Mouse (Mus musculus) skeletal muscle tissue, adult 2 months (tissue): ENCODE data around the gene Twnk.
"Not testable (repeated sequence)": the region's sequence is repeated elsewhere in the genome, so short reads cannot be mapped to it uniquely, and the experiment has no call there.

Experiments
- DNase-seq: peaks from one replicate; pipeline ENCODE4 v3.0.0-alpha.2; 2012; ENCODE audit warnings: low read depth, low spot score

Gene Twnk

DNA sequence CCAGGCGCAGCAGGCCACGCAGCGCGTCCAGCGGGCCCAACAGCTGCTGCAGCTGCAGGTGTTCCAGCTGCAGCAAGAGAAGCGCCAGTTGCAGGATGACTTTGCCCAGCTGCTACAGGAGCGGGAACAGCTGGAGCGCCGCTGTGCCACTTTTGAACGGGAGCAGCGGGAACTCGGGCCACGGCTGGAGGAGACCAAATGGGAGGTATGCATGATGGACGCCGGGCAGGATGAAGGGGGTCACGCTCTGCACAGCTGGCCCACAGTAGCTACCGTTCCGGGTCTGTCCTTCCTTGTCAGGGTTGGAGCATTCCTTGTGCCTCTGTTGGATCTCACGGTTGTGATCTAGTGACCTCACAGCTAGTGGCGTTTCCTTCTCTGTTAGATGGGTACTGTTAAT lies 19.3 kb downstream of the Twnk start:
- DNase-seq: no peak

DNA sequence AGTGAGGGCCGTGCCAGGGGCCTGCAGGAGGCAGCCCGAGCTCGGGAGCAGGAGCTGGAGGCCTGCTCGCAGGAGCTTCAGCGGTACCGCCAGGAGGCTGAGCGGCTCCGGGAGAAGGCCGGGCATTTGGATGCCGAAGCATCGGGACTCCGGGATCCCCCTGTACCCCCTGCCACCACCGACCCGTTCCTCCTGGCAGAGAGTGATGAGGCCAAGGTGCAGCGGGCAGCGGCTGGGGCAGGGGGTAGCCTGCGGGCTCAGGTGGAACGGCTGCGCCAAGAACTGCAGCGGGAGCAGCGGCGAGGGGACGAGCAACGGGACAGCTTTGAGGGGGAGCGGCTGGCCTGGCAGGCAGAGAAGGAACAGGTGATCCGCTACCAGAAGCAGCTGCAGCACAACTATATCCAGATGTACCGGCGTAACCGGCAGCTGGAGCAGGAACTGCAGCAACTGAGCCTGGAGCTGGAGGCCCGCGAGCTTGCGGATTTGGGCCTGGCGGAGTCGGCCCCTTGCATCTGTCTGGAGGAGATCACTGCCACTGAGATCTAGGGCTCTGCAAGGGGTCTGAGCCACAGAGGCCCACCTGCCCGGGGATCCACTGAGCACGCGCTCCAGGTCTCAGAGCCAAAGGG lies 20.6 kb downstream of the Twnk start:
- no peak for DNase-seq

DNA sequence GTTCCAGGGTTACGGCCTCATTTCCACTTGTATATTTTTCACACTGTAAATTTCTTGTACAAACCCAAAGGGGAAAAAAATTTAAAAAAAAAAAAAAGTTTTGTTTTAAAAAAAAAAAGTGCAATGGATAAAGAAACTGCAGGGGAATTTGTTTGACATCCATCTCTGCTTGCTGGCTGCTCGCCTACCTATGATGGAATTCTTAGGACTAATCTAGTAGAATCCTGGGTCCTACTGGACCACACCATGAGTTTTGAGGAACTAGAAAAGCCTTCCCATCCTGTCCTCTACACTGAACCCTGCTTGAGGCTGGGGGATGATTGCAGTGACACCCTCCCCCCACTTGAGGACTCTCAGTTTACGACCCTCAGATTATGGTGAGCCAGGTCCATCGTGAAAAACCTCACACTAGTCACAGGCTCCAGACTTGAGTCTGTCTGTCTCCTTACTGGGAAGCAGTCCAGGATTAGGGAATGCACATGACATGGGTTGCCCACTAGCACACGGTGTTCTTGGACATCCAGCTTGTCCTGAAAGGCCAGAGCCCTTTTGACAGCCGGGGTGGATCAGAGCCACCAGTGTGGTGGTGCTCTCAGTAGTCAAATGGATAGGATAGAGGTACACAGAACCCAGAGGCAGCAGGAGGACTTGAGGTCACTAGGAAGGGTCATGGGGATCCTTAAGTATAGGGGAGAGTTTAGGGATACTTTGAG lies 21.7 kb downstream of the Twnk start:
- peak; percentile 87 for DNase-seq

DNA sequence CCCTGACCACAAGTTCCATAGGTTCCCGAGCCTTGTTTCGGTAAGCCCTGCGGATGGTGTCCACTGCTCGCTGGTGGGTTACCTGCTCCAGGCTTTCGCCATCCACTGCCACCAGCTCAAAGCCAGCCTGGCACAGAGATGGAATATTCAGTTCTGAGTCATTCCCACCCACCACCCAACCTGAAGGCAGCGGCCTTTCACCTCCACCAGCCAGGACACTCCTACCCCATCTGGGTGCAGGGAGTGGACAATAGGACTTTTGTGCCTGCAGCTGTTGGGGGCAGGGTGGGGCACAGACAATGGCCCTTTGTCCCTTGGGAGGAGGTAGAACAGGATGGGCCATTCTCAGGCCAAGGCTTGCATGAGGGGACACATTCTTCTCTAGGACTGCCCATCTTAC lies 22.4 kb downstream of the Twnk start:
- no peak for DNase-seq

DNA sequence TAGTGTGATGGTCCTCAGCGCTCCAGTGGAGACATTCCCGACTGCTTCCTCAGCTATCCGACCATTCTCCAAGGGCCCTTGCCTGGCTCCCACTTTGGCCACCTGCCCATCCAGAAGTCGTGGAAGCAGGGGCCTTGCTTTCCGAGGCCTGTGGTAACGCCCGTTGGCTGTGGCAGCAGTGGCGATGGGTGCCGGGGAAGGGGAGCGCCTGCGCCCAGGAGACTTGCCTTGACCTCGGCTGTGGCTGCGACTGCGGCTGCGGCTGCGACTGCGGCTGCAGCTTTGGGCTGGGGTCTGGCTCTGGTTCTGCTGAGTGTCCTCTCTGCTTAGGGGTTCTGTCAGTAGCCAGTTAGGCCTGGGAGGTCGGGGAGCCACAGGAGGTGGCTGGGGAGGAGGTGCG lies 23.3 kb downstream of the Twnk start:
- no peak for DNase-seq

DNA sequence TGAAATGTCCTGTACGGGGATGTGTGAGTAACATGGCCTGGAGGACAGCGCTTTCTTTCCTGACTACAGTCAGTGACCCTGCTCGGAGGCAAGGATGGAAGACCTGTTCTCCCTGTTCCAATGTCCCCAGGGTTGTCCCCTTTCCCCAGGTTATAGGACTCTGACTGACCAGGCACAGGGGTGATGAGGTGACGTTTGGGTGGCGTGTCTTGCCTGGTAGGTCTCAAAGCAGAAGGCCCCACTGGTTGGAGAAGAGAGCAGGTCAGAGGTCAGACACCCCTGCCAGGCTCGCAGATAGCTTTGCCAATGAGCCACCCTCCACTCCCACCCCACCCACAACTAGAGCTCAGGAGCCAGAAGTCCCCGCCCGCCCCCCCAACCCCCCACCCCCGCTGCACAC lies 24.1 kb downstream of the Twnk start:
- DNase-seq: no peak

DNA sequence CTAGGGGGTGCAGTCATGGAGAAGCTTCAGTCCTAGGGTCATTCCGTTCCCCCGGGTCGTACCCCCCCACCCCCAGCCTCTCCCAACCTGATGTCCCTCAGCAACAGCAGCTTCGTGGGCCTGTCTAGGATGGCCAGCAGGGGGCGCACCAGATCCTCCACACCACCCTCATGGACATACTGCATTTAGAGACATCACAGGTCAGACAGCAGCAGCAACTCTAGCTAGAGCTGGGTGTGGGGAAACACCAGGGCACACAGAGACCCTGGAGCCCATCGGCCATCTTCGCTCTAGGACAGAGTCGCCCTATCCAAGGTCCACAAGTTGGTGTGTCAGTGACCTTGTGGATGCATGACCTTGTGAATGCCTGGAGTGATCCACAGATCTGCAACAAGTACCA lies 24.6 kb downstream of the Twnk start:
- DNase-seq: no peak

DNA sequence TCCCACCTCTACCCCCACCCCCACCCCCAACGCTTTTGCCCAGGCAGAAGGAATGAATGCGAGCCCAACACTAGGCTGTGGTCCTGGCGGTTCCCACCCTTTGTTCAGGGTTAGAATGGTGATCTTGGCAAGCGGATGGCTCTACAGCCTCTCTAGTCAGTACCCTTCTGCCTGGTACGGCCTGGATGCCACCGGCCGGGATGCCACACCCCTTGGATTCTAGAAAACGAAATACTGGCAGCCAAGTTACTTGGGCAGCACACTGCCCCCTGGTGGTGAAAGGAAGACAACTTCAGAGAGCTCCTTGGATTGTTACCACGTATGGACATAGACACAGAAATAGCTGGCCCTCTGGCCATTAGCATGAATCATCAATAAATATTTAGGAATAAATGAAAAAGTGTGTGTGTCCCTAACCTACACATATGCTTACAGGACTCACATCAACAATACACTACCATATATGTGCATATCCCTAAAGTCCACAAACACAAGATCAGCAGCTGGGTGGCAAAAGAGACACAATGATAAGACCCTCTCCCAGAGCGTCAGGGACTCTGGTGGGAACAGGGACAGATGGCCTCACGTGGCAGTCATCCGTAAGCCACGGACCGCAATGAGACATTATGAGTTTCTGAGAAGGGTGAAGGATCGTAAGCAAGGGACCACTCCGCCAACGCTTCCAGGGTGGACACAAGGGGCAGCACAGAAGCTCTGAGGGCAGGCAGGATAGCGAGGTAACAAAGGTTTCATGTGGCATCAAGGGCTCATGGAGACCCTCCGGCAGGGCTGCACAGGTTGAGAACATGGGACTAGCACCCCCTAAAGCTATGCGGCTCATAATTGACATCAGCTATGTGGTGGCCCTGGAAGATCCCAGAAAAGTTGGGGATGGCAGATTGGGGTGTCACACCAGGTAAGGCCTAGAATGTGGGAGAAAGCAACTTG lies 25.6 kb downstream of the Twnk start:
- DNase-seq: peak; percentile 88

DNA sequence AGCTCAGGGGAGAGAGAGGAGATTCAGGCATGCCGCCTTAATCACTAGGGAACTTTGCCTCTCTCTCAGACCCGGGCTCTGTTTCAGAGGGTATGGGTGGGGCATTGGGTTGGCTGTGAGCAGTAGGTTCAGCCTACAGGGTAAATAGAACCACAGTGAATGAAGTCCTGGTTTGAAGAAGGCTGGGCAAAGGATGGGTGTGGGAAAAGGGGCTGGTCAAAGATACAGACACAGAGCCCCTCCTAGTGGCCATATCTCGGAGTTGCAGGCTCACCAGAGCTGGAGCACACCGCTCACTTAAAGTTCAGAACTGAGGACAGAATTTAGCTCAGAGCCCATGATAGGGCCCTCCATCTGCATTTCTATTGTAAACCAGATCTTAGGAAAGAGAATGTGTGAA lies 26.3 kb downstream of the Twnk start:
- peak; percentile 76 for DNase-seq

DNA sequence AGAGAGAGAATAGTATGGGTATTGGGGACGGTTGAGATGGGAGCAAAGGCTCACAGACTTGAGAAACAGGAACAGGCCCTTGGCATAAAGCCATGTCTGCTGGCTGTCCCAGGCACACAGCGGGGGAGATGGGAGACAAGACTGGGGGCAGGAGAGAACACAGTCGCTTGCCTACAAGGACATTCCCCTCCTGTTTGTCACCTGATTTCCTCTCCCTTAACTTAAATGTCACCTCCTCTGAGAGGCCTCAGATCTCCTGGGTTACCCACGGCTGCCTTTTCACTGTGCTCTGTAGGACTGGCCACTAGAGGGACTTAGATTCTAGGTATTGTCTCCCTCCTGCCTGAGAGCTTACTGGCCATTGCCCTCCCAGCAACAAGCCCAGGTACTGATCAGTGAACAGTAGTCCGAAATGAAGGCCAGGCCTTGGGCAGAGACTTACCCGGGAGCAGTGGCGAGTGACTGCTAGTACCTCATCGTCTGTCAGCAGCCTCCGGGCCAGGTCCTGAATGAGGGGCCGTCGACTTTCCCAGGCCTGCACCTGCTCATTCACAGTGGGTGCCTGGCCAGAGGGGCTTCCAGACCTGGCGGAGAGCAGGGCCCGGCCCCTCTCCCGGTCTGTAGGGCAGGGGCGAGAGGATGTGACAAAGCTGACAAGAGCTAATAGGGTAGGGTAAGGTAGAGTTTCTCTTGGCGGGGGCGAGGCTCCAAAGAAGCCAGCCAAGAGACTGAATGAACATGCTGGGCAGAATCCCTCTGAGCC lies 27.3 kb downstream of the Twnk start:
- no peak for DNase-seq

DNA sequence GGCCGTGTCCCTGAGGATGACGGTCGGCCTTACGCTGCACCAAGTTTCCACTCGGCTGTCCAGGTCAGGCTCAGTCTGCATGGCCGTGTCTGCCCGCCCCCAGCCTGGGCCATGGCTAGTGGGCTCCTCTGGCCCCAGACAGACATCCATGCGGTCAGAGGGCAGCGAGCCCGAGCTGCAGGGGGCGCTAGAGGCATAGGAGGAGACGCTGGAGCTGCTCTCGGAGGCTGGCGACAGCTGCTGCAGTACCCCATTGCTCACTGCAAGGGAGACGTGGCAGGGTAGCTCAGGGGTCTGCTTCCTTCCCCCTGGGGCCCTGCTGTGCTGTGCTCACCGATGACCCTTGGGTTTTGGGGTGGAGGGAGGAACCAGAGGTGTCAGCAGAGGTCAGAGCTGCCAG lies 31.4 kb downstream of the Twnk start:
- no peak for DNase-seq

DNA sequence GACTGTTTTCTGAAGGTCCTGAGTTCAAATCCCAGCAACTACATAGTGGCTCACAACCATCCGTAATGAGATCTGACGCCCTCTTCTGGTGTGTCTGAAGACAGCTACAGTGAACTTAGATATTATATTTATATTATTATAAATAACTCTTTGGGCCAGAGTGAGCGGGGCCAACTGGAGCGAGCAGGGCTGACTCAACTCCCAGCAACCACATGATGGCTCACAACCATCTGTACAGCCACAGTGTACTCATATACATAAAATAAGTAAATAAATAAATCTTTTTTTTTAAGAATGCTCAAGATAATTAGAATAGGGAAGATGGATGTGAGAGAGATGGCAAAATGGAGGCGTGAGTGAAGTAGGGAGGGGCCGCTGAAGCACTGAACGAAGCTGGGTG lies 32.7 kb downstream of the Twnk start:
- not testable (repeated sequence) for DNase-seq

DNA sequence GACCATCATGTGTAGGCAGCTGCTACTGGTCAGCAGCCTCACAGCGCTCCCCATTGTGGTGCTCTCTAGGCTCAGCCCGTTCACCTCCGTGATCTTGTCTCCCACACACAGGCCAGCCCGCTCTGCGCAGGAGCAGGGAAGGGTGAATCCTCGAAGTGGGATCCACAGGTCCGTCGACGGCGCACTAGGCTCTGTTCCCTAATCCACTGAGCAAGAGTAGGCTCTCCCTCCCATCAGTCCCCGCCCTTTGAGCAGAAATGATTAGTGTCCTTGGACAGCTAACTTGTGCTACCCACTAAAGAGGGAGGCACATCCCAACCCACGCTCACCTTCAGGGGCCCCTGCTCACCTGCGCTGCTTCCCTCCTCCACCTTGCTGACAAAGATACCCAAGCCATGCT lies 34.8 kb downstream of the Twnk start:
- DNase-seq: no peak

DNA sequence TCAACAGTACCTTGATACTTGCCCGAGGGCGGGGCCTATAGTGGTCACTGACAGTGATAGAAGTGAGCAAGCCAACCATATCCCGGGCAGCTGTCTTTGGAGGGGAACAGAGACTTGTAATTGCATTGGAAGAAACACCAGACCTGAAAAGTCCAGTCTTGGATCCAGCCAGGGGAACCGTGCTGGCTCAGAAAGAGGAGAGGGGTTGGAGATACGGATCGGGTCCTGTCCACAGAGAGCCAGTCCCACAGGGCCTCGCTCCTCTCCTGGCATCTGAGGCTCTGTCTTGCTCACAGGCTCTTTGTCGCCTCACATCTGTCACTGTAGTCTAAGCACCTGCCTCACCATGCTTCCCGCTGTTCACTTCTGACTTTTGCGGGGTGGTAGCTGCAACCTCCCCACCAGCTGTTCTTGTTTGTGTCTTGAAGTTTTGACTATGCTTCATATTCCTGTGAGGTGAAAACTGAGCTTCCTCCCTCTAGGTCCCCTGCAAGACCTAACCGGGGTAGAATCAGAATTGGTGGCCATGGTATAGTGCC lies 39.0 kb downstream of the Twnk start:
- DNase-seq: no peak

DNA sequence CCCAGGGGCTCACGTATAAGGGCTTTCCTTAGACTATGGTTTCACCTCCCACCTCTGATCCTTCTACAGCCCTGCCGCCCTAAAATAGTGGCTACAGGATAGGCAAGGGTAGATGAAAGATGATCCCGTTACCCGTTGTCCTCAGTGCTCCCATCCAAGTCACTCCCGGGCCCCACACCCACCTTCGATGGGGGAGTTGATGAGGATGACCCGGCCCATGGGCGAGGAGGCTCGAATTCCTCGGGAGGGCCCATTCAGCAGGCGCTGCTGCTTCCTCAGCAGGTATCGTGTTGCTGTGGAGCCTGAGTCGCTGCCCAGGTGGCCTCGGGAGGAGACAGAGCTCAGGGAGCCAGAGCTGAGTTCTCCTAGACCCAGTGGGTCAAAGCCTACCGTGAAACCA lies 39.8 kb downstream of the Twnk start:
- peak; percentile 90 for DNase-seq

DNA sequence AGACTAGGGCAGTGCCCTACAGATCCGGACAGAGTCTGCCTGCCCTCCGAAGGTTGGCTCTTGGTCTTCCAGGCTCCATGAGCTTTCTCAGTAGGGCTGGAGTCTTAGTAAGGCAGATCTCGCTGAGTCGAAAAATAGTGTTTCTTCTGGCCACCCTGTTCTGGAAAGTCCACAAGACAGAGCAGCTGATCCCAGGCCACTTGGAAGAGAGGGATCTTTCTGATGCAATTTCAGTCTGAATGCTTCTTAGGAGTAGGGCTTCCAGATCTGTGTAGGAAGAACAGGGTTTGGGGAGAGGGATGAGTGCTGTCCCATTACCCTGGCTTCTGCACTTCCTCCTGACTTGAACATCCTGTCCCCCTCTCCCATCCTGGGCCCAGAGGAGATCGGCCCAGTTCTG lies 40.2 kb downstream of the Twnk start, which contains the start of gene Pdzd7:
Pdzd7 (minus strand) TSS at position 67 of the 400 bp plus-strand sequence.
- DNase-seq: no peak

DNA sequence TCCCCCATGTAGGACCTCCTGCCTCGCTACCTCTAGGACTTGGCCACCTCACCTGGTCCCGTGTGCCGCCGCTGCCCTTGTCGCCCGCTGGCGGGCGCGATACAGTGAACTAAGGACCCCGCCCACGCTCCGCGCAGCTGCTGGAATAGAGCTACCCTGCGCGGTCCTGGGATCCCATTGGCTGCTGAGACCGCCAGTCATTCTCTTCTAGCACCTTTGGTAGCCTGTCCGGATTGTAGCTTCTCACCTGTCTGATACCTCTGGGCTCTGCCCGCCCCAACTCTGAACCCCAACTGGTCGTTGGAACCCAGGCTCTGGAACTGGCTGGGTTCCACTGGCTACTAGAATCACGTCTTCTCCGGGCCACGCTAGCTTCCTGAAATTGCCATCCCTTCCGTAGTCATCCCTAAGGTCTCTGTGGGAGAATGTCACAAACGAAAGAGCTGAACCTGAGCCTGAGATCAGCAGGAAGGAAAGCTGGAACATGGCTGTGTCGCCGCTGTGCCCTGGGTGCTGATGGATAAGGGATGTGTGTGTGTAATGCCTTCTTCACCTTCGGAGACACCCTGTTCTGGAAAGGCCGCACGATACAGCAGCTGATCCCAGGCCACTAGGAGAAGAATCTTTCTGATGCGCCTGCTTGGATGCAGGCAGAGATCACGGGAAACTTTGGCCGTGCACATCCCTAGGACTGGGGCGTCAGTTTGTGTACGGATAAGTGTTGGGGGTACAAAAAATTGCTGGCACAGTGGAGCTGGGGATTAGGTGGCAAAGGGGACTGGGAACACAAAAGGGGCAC lies 41.3 kb downstream of the Twnk start:
- peak; percentile 88 for DNase-seq

DNA sequence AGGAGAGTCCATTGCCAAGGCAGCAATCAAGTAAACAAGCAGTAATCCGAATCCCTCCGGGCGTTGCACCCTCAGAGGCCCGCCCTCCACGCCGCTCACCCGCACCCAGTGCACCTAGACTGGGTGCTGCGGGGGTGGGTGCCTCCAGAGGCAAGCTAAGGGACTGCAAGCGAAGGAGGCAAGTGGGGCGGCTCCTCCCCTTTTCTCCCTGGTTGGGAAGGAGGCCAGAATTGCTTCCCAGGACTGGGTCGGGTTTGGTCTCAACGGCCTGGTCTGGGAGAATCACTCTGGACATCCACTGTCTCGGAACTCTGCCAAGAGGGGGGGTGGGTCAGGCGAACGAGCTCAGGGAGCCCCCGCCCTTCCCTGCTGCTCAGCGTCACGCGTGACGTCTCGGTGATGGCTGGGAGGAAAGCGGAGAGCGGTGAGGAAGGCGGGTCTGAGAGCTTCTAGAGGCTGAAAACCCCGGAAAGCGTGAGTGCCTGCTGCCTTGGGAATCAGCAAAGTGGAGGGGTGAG lies 42.0 kb downstream of the Twnk start, which contains the start of gene Sfxn3:
Sfxn3 (plus strand) TSS at position 87 of the 518 bp plus-strand sequence.
- DNase-seq: peak; percentile 96

DNA sequence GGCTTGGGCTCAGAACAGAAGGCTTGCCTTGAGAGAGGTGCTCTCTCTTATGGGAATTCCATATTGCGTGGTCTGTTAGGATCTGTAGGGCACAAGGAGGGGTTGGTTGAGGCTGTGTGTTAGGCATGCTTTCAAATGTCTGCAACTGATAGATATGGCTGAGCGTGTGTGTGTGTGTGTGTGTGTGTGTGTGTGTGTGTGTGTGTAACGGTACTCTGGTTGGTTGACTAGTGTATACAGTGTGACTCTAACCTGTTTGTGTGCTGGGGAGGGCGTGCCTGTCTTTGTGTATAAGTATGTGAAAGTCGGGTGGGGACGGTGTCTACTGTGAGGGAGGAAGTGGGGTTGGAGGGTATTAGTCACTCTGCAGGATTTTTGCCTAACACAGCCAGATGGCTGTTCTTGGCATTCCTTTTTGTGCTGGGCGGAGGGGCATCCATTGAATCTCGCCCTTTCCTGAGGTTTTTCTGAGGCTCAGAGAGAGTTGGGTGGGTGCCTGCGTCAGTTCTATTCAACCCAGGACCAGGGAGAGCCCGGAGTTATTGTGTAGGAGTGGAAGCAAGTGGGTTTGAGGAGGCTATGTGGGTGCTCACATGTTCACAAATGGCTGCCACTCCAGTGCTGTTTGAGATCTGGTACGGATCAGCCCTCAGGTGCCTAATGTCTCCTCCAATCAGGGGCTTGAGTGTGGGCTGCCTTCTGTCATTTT lies 42.6 kb downstream of the Twnk start:
- peak; percentile 66 for DNase-seq
